Mouse (Mus musculus) layer of hippocampus, adult 18-20 months (tissue): ENCODE measurements around the gene Sez6. TPM values are rescaled to one million over a fixed set of nuclear protein-coding genes. Genes with fewer than 3 reads are reported as not detected.
A peak's percentile ranks its signal among the peaks of the same experiment; 100 is the strongest.

Source experiments
- DNase-seq, 2 experiments: peaks; one replicate each; pipeline ENCODE4 v3.0.0; 2022; ENCODE audit warnings: low spot score in 2 of 2
- total RNA-seq, 2 experiments: library from RNA; stranded (reverse); gene quantifications; 2 replicates each; pipeline ENCODE4 v1.2.3; 2021

The Sez6 gene
- total RNA-seq, 2 experiments from 2014 or later = 161 to 167 TPM

DNA sequence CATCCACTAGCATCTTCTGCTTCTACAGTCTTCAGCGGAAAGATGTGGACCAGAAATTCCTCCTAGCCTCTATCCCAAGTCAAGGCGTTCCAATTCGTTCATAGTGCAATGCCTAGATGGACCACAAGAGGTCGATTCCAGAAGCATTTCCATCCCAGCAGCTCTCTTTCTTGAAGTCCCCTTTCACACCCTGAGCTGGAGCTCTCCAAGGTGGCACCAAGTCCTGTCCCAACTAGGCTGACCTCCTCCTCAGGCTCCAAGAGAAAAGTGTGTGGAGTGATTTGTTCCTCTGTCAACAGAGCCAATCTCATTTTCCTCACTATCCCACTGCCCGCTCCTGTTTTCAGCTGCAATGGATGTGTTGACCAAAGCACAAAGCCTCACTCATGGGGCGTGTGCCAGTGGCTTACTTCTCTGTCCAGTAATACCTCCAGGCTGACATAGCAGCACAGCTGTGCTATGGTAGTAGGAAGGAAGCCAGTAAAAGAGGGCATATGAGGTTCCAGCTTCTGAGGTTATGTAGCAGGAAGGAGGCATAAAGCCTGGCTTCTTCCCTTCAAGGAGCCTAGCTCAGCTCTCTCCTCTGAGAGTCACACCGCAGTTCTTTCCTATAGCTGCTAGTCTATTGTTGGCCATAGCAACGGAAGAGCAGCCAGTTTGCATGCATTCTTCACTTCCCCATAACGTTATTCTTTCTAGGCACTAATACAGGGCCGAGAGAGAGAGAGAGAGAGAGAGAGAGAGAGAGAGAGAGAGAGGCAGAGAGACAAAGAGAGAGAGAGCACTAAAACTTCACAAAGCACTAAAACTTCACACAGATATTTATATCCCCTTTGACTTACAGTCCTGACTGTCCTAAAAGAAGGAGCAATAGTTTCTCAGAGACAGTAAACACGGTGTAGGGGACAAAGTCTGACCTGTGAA lies 49.9 kb downstream of the Sez6 start:
- DNase-seq = peak in 1 of 2 experiments; percentile 75

DNA sequence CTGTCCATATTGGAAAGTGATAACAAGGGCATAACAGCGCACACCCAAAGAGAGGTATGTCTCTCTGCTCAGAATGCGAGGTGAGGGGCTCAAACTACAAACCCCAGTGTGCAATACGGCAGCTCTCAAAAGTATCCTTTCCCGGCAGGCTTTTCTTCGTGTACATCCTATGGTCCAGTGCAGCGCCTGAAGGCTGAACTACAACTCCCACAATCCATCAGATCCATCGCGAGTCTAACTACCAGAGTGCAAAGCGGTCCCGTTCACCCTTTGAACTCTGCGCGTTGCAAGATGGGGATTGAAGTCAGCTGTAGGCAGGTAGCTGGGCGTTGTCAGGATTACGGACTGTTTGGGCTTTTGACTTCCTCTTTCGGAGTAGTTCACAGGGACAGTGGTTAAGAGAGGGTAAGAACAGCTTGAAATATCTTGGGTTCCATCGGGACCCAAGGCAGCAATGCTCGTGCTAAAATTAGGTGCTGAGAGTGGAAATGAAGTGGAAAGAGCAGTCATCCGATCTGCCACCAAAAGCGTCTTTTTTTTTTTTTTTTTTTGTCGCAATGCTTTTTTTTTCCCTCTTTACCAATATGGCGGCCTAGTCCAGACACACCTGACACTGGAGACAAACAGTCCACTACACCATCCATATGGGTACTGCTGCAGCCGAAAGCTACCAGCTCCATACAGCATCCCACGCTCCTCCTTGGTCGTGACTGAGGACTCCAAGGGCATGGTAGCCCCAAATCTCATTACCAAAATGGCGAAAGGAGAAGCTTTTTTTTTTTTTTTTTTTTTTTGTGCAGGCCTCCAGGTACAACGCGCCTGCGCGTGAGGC lies 51.2 kb downstream of the Sez6 start:
- peak; percentile 96 to 99 for DNase-seq

- DNase-seq = peak; percentile 100
These were observed 51.9 kb downstream of the Sez6 start, which contains the start of gene Phf12 for GRCm38 (mm10) chr11:77982441-77982905. Phf12 (plus strand) TSS chr11:77982754.

- DNase-seq = peak; percentile 54 to 57
These were observed 52.8 kb downstream of the Sez6 start for GRCm38 (mm10) chr11:77983191-77983936.

DNA sequence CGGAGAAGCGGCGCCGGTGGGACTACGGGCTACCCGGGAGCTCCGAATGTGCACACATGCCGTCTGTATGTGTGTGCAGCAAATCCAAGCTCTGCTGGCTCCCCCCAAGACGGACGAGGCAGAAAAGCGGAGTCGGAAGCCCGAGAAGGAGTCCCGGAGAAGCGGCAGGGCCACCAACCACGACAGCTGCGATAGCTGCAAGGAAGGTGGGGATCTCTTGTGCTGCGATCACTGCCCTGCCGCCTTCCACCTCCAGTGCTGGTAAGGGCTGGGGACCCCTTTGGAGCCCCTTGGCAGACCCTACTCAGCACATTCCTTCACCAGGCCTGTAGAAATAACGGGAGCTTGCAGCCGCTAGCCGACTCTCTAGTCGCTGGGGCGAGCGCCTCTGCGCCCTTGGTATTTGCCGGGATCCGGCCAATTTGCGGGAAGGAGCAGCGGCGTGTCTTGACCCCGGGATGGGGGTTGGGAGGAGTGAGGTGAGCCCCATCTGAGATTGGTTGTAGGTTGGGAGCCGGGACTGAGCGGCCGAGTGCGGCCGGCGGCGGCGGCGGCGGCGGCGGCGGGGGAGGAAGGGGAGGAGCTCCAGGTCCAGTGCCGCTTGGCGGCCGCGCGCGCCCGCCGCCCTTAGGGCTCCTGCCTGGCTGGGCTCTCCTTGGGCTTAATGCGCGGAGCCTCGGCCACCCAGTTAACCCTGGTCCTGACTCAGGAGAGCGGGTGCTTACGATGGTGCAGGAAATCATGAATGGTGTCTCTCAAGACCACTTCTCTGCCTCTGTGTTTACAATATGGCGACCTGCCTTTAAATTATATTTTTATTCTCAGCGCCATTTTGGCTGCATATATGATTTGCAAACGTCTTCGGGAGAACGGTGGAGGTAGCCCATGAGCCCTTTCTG lies 53.6 kb downstream of the Sez6 start:
- peak; percentile 51 to 61 for DNase-seq

- DNase-seq = peak in 1 of 2 experiments; percentile 52
These were observed 54.2 kb downstream of the Sez6 start for GRCm38 (mm10) chr11:77984836-77985231.

DNA sequence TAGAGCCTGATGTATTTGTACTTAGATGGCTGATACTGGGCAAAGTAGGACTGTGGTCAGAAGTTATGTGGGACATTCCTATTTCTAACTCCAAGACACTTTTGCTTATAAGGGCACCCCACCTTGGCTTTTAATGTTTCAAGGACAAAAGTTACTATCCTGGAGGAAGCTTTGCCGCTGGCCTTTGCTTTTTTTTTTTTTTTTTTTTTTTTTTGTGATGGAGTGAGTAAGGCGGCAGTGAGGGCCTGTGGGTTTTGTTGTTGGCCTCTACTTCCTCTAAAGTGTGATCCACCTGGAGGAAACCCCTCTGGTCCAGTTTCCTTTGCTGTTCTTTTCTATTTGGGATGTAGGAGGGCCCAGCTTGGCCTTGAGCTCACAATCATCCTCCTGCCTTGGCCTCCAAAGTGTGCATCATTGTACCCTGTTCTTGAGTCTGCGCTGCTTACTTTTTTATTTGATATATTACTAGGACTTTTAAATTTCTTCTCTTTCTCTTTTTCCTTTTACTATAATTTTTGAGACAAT lies 55.0 kb downstream of the Sez6 start:
- no peak for DNase-seq

DNA sequence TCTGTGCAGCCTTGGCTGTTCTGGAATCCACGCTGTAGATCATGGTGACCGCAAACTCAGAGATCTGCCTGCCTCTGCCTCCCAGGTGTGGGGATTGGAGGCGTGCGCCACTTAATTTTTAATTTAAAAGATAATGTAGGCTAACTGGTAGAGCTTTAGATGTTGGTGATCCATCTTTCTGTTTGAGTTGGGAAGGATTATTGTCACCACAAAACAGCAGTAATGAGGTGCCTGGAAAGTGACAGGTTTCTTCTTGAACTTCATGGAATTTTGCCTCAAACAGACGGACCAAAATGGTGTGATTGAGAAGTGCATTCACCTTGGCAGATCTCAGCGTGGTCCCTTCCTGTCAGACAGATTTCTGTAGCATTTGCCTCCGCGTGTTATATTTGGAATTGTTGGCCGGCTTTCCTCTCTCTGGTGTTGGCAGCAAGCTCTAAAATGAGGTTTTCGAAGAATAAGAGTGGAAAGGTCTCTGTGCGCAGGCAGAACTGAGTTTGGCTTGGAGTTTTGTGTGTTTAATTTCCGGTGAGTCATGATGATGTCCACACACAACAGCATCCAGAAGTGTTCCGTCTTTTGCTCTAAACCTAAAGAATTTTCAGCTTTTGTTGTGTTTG lies 58.6 kb downstream of the Sez6 start:
- DNase-seq = peak in 1 of 2 experiments; percentile 53

- DNase-seq = no peak
These were observed 65.0 kb downstream of the Sez6 start for GRCm38 (mm10) chr11:77995556-77995955.

DNA sequence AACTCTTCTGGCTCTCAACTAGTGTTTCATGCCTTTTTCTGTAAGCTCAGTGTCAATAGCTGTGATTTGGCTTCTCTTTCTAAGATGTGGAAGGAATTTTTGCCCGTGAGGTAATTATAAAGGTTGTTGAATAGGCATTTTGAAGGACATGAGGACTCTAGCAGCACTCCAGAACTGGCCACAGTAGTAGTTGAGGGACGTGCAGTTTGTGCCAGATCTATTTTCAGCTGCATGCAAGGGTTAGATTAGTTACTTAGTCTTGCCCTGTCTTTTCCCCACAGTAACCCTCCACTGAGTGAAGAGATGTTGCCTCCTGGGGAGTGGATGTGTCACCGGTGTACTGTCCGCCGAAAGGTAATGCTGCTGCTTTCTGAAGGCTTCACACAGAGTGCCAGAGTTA lies 75.8 kb downstream of the Sez6 start:
- DNase-seq = no peak

DNA sequence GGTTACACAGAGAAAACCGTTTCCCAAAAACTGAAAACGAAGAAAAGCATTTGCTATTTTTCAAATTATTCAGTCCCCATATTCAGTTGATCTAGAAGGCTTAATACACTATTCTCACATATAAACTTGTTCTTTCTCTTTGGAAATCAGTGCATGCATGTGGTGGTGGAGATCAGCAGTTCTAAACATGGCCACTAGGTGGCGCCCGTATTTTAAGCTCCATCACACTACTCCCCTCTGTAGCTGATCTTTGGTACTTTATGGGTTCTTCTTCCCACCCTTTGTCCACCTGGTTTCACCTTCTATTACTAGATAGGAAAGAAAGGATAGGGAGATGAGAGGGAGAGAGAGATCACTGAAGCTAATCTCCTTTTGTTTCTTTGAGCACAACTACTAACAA lies 89.1 kb downstream of the Sez6 start:
- DNase-seq = peak; percentile 55 to 89

DNA sequence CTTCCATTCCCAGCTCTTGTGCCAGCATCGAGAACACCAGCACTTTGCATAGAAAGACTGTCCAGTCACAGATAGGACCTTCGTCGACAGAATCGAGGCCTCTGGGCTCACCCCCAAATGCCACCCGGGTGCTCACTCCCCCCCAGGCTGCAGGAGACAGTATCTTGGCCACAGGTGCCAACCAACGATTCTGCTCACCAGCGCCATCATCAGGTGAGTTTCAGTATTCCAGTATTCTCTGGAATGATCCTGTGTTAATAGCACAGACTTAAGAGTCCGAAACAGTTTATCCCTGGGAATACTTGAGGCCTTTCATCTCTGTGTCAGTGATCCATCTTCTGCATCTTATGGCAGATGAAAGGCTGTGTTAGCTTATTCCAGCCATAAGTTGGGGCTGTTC lies 93.0 kb downstream of the Sez6 start:
- no peak for DNase-seq

Other genes with a start within 250 kb of the Sez6 start
- 10 to 100 TPM; 75.3 to 76.1 TPM for gene Nufip2, start 244.6 kb upstream of the Sez6 start, total RNA-seq
- gene Cryba1, start 205.5 kb upstream of the Sez6 start, total RNA-seq = not detected
- gene Myo18a, start 167.6 kb upstream of the Sez6 start, total RNA-seq = 100 to 1,000 TPM; 130 to 137 TPM
- gene Gm10277, start 143.1 kb upstream of the Sez6 start, total RNA-seq = not detected
- gene Pipox, start 36.7 kb upstream of the Sez6 start, total RNA-seq = 1 to 10 TPM; 1.5 to 2.2 TPM
- gene Phf12, start 52.0 kb downstream of the Sez6 start, total RNA-seq = 10 to 100 TPM; 52.6 to 55.4 TPM
- gene Dhrs13, start 101.5 kb downstream of the Sez6 start, total RNA-seq = 1 to 10 TPM; 5.0 TPM
- gene Flot2, start 107.1 kb downstream of the Sez6 start, total RNA-seq = 10 to 100 TPM; 73.6 to 75.9 TPM
- 10 to 100 TPM; 19.2 to 19.7 TPM for gene Eral1, start 149.6 kb downstream of the Sez6 start, total RNA-seq
- gene Fam222b, start 163.9 kb downstream of the Sez6 start, total RNA-seq = 10 to 100 TPM; 29.7 to 30.5 TPM
- 1 to 10 TPM; 8.3 to 9.8 TPM for gene Traf4, start 234.8 kb downstream of the Sez6 start, total RNA-seq
- gene Nek8, start 245.9 kb downstream of the Sez6 start, total RNA-seq = 1 to 10 TPM; 2.6 to 4.1 TPM
- gene Tlcd1, start 245.9 kb downstream of the Sez6 start, total RNA-seq = 10 to 100 TPM; 16.8 to 17.5 TPM